Mouse (Mus musculus) brown adipose tissue, adult 24 weeks (tissue): ENCODE measurements around the gene Ccnc. TPM values are rescaled to one million over a fixed set of nuclear protein-coding genes. Genes with fewer than 3 reads are reported as not detected.

Experiments used
- H3K27ac ChIP-seq: fragments of 200-500 bp; replicated peaks from 2 replicates; pipeline ENCODE4 v1.5.1; 2012; ENCODE audit warnings: low read depth, mild to moderate bottlenecking, low read length
- H3K4me1 ChIP-seq: fragments of 200-500 bp; 2 replicates; pipeline ENCODE4 v1.6.1; 2012; ENCODE audit warnings: low read length, mixed read lengths; ENCODE audit not compliant: control insufficient read depth, insufficient read depth, insufficient read length
- H3K4me3 ChIP-seq: fragments of 200-500 bp; 2 replicates; pipeline ENCODE4 v1.5.1; 2012; ENCODE audit warnings: low read depth, mild to moderate bottlenecking, low read length, moderate library complexity; ENCODE audit not compliant: insufficient read depth
- polyA plus RNA-seq: library from polyadenylated mRNA; stranded (reverse); fragments of >200 nt; gene quantifications from 2 replicates; pipeline ENCODE4 v1.2.4, GENCODE M21; 2012; ENCODE audit not compliant: missing spikeins, insufficient read depth, insufficient read length

Ccnc gene
- 25.5 and 30.2 TPM in 2 replicates for polyA plus RNA-seq

DNA sequence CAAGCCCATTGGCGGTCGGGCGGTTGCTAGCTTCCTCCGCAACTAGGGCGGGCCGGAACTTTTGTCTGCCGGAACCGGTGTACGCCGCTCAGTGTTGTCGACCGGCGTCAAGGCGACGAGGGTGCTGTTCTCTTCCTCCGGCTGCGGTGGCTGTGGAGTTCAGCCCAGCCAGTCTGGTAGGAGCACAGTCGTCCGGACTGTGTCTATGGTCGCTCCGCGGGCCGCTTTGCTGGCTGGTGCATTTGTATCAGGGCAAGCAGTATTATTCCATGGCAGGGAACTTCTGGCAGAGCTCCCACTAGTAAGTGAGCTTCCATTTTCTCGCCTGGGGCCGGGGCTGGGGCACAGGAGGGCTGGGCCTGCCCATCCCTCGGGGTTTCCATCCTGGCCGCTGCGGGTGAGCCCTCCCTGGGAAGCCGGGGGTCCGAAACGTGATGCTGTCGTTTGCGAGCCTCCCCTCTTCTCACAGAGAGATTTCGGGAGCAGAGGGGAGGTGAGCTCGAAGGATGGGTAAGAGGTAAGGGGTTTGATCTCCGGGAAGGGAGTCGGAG, at the start of gene Ccnc:
Ccnc (plus strand) TSS at position 87 of the 551 bp plus-strand sequence.
- Histone ChIP-seq H3K27ac (peak within 1 kb of the TSS; percentile 56; the same call in 1 of the 2 replicates), H3K4me1 (no peaks in the 10 kb centered on the region), H3K4me3 (peak within 1 kb of the TSS; percentile 91)

DNA sequence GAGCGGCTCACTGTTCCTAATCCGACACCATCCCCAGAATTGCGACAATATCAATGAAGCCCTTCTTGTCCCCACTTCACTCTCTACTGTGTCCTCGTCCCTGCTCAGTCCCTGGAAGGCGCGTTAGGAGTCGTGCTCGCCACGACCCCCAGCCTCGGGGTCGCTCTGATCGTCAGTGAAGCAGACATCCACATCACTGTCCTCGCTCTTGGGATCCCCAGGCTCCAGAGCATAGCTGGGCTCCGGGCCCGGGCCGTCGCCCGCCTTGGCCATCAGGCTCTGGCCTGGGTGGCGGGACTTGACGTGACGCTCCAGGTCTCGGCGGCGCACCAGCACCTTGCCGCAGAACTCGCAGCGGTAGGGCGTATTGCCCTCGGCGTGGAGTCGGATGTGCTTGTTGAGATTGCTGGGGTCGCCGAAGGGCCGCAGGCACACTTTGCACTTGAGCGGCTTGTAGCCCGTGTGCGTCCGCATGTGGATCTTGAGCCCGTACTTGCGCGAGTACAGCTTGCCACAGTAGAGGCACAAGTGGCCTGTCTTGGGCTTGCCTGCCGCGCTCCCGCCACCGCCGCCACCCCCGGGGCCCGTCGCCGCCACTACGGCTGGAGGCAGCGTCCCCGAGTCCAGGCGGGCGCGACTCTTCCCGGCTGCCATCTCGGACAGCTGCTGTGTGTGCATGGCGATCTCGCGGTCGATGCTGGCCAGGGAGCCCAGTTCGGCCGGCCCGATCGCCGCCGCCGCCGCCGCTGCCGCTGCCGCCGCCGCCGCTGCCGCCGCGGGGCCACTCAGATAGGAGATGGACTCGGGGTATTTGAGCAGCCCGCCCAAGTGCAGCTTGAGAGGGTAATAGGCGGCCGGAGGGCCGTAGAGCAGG, 49.2 kb upstream of the Ccnc start:
- H3K27ac ChIP-seq: no peak overlapping the region
- H3K4me1 ChIP-seq: no peaks in the 10 kb centered on the region
- peak overlapping the region; percentile 33 for H3K4me3 ChIP-seq

DNA sequence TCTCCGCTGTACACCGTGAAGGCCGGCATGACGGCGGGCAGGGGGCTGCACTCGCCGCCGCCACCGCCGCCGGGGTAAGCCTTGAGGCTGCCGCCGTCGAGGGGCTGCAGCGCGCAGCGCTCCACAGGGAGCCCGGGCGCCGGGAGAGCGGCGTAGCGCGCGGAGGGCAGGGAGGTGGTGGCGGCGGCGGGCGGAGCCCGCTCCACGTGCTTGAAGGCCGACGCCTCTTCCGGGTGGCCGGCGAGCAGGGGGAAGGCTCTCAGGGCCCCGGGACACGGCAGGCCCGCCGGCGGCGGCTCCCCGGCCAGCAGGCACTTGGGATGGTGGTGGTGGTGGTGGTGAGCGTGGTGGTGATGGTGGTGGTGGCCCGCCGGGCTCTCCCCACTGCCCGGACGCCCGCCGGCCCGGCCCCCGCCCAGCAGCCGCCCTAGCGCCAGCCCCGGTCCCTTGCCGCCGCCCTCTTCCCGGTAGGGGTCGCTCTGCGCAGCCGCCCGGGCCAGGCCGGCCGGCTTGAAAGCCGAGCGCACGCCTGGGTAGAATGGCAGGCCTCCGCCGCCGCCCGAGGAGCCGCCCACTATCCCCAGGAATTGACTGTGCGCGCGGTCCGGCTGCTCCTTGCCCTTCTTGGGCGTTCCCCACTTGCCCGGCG, 48.4 kb upstream of the Ccnc start:
- no peak overlapping the region for H3K27ac ChIP-seq
- H3K4me1 ChIP-seq: no peaks in the 10 kb centered on the region
- peak overlapping the region; percentile 33 for H3K4me3 ChIP-seq

DNA sequence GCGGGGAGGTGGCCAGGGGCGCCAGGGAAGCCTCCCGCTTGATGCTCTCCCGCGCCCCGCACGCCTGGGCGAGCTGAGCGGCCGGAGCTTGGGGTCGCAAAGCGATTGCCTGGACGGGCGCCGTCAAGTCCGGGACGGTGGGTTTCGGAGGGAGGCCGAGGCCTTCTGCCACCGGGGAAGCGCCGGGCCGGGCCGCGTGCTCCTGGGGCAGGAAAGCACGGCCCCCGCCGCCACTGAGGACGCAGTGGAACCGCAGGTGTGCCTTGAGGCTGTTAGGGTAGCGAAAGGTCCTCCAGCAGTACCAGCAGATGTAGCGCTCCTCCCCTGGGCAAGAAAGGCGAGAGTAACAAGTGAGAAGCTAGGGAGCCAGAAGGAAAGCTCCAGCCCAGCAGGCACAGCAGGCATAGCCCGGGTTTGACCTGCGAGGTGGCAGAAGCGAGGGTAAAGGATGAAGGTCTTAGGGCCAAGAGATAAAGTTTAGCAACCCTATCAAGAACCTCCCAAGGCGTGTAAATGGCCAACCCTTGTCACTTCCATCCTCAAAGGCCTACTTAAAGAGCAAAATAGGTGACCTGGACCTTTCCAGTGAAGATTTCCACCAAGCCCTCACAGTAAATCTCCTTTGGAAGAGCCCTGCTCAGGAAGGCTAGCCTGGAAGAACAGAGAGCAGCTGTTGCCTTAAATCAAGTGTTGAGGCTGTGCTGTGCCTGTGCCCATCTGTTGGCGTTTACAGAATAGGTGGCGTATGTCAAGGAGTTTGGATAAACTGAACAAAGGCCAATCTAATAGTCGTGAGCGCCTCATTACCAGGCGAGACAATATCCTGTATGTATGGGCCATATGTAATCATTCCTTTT, 47.6 kb upstream of the Ccnc start:
- Histone ChIP-seq H3K27ac (no peak overlapping the region), H3K4me1 (no peaks in the 10 kb centered on the region), H3K4me3 (no peak overlapping the region)

- Histone ChIP-seq H3K27ac (no peak overlapping the region), H3K4me1 (no peaks in the 10 kb centered on the region), H3K4me3 (no peak overlapping the region)
Measured at GRCm38 (mm10) chr4:21680971-21681370, 46.5 kb upstream of the Ccnc start.

GRCm38 (mm10) chr4:21682421-21683150, 44.9 kb upstream of the Ccnc start:
- Histone ChIP-seq H3K27ac (no peak overlapping the region), H3K4me1 (no peaks in the 10 kb centered on the region), H3K4me3 (no peak overlapping the region)

DNA sequence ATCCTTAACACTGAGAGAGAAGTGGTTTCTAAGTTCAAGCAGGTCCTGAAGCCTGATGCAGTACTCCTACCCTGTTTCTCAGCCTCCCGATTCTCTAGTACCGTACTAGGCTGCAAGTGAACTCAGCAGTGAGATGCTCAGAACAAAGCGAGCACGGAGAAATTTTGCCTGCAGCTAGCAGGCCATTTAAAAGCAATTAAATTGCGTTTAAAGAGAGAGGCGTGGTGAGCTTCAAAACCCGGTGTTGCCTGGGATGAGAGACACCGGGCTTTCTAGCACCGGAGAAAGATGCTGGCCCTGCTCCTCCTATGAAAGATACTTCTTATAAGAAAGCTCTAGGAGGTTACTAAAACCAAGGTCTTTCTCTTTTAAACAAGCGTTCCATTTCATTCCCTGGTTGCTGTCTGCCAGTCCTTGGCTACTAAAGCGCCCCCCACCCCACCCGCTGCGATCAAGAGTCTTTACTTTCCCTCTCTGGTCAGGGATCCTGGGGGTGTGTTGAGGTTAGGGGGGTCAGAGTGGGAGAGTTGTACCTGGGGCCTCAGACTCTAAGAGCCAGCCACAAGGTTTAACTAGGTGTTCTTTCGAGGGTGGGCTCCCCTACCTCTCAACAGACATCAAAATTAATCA, 43.0 kb upstream of the Ccnc start:
- no peak overlapping the region for H3K27ac ChIP-seq
- H3K4me3 ChIP-seq: no peak overlapping the region
- peaks cover 2% of the 10 kb centered on the region for H3K4me1 ChIP-seq

- Histone ChIP-seq H3K4me3 (no peak within 1 kb of the TSS), H3K4me1 (peaks cover 2% of the 10 kb centered on the region), H3K27ac (no peak within 1 kb of the TSS)
Measured at GRCm38 (mm10) chr4:21685595-21686091, 41.9 kb upstream of the Ccnc start, which contains the start of gene Prdm13. TSS of gene Prdm13 (minus strand) at chr4:21685963.

- Histone ChIP-seq H3K4me3 (no peak overlapping the region), H3K4me1 (peaks cover 2% of the 10 kb centered on the region), H3K27ac (no peak overlapping the region)
Measured at GRCm38 (mm10) chr4:21686416-21686815, 41.1 kb upstream of the Ccnc start.

DNA sequence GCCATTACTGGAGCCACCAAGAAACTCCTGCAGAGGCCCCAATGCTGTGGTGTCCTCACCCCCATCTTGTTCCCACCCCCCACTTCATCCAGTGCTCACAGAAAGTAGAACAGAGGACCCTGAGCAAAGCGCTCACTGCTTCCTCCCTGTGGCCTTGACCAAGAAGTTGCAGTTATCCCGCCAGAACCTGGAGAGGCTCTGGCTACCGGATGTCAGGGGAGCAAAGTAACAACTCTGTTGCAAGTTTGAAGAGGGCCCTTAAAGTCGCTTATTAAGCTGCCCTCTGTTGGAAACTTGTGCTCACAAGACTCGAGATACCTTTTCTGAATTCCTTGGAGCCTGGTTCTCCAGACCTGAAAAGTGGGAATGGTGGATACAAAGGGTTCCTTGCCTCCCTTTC, 40.6 kb upstream of the Ccnc start:
- no peak overlapping the region for H3K27ac ChIP-seq
- peaks cover 2% of the 10 kb centered on the region for H3K4me1 ChIP-seq
- H3K4me3 ChIP-seq: no peak overlapping the region

DNA sequence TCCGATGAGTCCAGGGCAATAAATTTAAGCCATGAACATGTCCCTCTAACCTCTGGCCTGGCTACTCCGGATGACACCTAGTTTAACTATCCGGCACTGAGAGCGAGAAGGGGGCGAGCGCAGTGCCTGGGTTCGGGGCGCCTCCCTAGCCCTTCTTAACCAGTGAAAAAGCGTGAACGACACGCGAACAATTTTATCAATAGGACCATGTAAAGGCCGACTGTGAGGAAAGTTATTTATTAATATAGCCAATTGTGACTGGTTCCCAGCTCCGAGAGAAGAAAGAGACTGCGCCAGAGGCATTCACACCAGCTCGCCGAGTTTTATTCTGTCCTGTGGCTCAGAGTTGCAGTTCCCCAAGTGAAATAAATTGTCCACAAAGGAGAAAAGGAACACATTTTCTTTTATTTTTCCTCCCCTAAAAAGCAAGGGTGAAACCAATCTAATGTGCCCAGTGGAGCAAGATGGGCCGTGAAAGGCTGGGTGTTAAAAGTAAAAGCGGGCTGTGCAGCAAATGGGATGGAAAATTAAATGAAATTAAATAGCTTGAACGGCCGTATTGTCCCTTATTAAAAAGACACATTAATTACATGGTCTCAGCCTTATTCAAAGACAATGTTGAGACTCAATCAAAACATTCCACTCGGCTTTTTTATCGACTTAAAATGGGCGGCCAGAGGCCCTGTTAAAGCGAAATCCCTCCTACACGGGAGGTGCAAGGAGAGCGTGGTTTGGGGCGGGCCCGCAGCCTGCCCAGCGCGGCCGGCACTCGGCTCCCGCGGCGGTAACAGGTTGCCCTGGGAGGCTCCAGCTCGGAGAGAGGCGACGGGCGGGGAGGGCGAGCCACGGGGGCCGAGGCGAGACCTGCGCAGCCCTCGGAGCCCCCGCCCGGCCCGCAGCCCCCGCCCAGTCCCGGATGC, 39.5 kb upstream of the Ccnc start:
- Histone ChIP-seq H3K4me1 (peaks cover 2% of the 10 kb centered on the region), H3K4me3 (peak overlapping the region; percentile 52), H3K27ac (no peak overlapping the region)

DNA sequence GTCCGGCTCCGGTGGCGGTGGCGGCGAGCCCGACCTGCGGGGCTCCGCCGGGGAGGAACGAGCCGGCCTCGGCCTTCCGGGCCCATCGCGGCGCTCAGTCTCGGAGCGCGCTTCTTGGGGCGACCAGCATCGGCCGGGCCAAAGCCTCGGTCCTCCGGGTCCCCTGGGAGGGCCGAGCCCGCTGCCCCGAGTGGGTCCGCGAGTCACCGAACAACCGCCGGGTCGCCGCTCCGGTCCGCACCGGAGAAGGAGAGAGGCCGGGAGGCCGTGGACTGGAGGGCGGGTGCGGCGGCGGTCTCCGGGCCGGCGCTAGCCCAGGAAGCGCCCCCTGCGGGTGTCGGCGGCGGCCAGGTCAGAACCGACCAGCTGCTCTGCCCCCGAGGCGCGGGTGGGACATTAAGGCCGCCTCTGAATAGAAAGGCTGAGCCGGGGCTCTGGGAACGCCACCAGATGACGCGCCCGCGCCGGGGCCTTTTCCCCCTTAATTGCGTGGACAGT, 38.7 kb upstream of the Ccnc start:
- peaks cover 2% of the 10 kb centered on the region for H3K4me1 ChIP-seq
- H3K27ac ChIP-seq: no peak overlapping the region
- peak overlapping the region; percentile 52 for H3K4me3 ChIP-seq

- H3K4me1 ChIP-seq: peaks cover 2% of the 10 kb centered on the region
- H3K4me3 ChIP-seq: no peak overlapping the region
- H3K27ac ChIP-seq: no peak overlapping the region
Measured at GRCm38 (mm10) chr4:21689492-21689941, 38.0 kb upstream of the Ccnc start.
